Mouse (Mus musculus): ENCODE data around the gene Gm973. TPM values are rescaled to one million over a fixed set of nuclear protein-coding genes. Genes with fewer than 3 reads are reported as not detected.

Gm973 gene
- 0.41 TPM in 1 of 2 replicates, not detected in the other for polyA plus RNA-seq (2014; fragmentation: Nextera tagmentation; extraction: Ambion mirVana)

DNA sequence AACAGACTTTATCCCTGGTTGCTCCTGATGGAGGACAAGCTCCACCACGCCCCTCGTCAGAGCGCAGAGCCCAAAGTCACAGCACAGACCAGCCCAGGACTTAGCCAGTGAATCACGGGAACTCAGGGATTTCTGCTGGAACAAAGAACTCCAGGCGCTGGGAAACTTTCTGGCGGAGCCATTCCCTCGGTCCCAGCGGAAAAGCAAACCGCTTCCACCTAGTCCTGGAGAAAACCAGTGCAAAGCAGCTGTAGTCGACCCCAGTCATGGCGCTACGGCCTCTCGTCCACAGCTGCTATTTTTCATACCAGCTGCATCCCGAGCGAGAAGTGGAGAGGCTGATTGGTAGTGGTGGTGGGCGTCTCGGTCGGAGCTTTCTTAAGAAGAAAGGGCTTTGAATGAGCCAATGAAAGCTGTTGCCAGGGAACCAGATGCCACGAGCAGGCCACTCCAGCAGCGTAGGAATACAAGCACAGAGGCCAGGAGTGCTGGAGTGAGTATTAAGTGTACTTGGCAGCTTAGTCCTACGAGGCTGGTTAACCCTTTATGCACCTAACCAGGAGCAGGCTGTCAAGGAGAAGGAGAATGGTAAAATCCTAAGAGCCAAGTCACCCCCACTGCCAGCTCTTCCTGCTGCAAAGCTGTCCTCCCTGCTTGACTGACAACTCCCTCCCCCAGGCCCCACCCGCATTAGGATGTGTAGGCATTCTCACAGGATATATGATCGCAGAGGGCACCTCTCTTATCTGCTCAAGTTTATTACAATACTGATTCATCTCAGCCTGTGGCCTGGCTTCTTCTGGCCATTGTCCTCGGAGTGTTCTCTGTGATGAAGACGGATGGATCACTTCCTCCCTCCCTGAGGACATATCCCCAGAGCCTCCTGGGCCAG, at the start of gene Gm973:
Gene Gm973, plus strand, starts transcription at position 239 of the 892 bp plus-strand sequence.
- Histone ChIP-seq H3K27ac (ENCODE audit: low read depth) (peak within 1 kb of the TSS; percentile 93), H3K4me1 (ENCODE audit: insufficient read depth) (peaks cover 18% of the 10 kb centered on the region), H3K9ac (peak within 1 kb of the TSS; percentile 52), H3K9me3 (ENCODE audit: low read depth, low read length) (no peaks in the 10 kb centered on the region), H3K4me2 (peak within 1 kb of the TSS; percentile 60), H3K36me3 (ENCODE audit: insufficient read depth) (no peaks in the 10 kb centered on the region), H3K4me3 (ENCODE audit: low read depth, low read length) (peak within 1 kb of the TSS; percentile 33), H3K27me3 (ENCODE audit: insufficient read depth, low read length) (no peaks in the 10 kb centered on the region)
- ATAC-seq (ENCODE audit: insufficient read depth) = peak; percentile 95
- no peak for TF ChIP-seq CTCF (IDR thresholded peaks at IDR 0.05; ENCODE audit: low read depth)
- DNase-seq = peak; percentile 91
- 3% methylated on average over 25 of the region's 25 CpGs for WGBS

DNA sequence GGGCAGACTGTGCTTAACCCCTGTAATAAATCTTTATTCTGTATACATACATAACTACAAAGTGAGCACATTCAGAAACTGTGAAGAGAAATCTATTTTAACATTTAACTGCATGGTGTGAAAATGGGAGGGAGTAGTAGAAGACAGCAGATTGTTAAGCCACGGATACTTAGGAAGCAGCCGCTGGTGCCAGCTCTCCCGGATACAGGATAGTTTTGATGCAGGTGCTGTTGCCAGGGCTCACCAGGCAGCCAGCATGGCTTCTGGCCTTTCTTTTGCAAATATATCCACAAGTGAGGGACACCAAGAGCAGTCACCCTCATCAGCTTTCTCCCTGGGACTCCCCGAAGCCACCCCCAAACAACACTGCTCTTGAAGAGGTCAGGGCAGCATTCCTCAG, 46.9 kb upstream of the Gm973 start:
- no peak for TF ChIP-seq CTCF (IDR thresholded peaks at IDR 0.05; ENCODE audit: low read depth)
- Histone ChIP-seq H3K27me3 (ENCODE audit: insufficient read depth, low read length) (no peaks in the 10 kb centered on the region), H3K36me3 (ENCODE audit: insufficient read depth) (no peaks in the 10 kb centered on the region), H3K27ac (ENCODE audit: low read depth) (no peak overlapping the region), H3K4me3 (ENCODE audit: low read depth, low read length) (no peak overlapping the region), H3K4me1 (ENCODE audit: insufficient read depth) (peaks cover 24% of the 10 kb centered on the region), H3K4me2 (no peak overlapping the region), H3K9ac (no peak overlapping the region), H3K9me3 (ENCODE audit: low read depth, low read length) (no peaks in the 10 kb centered on the region)
- ATAC-seq (ENCODE audit: insufficient read depth) (no peak), DNase-seq (no peak)
- WGBS = 38% methylated on average over 4 of the region's 4 CpGs

- Histone ChIP-seq H3K9ac (no peak overlapping the region), H3K4me2 (no peak overlapping the region), H3K27ac (ENCODE audit: low read depth) (peak overlapping the region; percentile 61), H3K9me3 (ENCODE audit: low read depth, low read length) (no peaks in the 10 kb centered on the region), H3K36me3 (ENCODE audit: insufficient read depth) (no peaks in the 10 kb centered on the region), H3K27me3 (ENCODE audit: insufficient read depth, low read length) (no peaks in the 10 kb centered on the region), H3K4me1 (ENCODE audit: insufficient read depth) (peaks cover 18% of the 10 kb centered on the region; the same call in 1 of the 2 replicates), H3K4me3 (ENCODE audit: low read depth, low read length) (no peak overlapping the region)
- ATAC-seq (ENCODE audit: insufficient read depth) = no peak
- TF ChIP-seq CTCF (IDR thresholded peaks at IDR 0.05; ENCODE audit: low read depth) = no peak
- peak; percentile 63 for DNase-seq
- 40% methylated on average over 4 of the region's 4 CpGs for WGBS
Observed at GRCm38 (mm10) chr1:59470766-59471165, 45.3 kb upstream of the Gm973 start.

DNA sequence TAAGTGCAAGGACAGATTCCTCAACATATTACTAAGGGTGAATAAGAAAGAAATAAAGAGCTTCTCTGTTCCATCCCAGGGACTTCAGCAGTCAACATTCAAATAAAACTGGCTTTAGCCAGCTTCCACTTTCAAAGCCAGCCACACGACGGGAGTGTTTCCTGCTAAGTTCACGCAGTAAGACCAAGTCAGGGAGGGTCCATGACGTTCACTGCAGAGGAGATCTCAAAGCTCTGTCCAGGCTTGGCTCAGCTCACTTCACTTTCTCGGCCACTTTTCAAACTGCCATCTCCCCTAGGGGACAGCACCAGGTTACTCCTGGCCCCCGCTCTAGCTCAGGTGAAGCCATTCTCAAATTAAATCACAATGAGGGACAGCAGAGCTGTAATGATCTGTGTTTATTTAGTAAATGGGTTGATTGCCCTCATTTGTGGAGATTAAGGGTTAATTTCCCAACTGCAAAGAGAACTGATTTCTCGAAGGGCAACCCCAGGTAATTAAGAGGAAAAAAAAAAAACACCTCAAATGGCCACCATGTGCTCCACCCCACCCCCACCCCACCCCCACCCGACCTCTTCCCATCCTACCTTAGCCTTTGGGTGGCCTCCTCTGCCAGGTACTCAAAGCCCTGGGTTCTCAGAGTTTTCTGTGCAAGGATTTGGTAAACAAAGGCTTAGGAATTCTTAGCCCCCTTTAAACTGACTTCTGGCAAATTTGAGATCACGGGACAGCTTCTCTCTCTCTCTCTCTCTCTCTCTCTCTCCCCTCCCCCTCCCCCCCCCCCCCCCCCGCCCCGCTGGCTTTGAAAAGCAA, 43.5 kb upstream of the Gm973 start:
- Histone ChIP-seq H3K36me3 (ENCODE audit: insufficient read depth) (no peaks in the 10 kb centered on the region), H3K4me2 (peak overlapping the region; percentile 27; the same call in 1 of the 2 replicates), H3K9ac (no peak overlapping the region), H3K27ac (ENCODE audit: low read depth) (peak overlapping the region; percentile 43; the same call in 1 of the 2 replicates), H3K9me3 (ENCODE audit: low read depth, low read length) (no peaks in the 10 kb centered on the region), H3K4me3 (ENCODE audit: low read depth, low read length) (no peak overlapping the region), H3K4me1 (ENCODE audit: insufficient read depth) (peaks cover 17% of the 10 kb centered on the region), H3K27me3 (ENCODE audit: insufficient read depth, low read length) (no peaks in the 10 kb centered on the region)
- 16% methylated on average over 10 of the region's 11 CpGs for WGBS
- DNase-seq (peak; percentile 65), ATAC-seq (ENCODE audit: insufficient read depth) (no peak)
- TF ChIP-seq CTCF (IDR thresholded peaks at IDR 0.05; ENCODE audit: low read depth) = no peak

DNA sequence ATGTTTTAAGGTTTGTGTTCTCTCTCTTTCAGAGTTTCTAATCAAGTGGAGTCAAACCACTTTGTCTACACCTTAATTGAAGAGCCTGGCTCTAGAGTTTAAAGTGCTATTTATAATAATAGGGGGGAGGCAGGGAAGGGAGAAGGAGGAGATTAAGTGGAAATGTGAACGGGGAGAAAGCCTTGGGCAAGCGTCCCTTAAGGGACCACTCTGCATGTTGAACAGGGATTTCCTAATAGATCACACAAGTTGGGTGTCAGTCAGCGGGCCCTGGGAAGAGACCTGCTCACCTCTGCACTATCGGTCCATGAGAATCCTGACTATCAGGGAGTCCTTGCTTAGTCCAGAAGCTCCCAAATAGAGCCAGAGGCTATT, 42.9 kb upstream of the Gm973 start:
- Histone ChIP-seq H3K4me3 (ENCODE audit: low read depth, low read length) (no peak overlapping the region), H3K27me3 (ENCODE audit: insufficient read depth, low read length) (no peaks in the 10 kb centered on the region), H3K4me2 (peak overlapping the region; percentile 1; the same call in 1 of the 2 replicates), H3K27ac (ENCODE audit: low read depth) (peak overlapping the region; percentile 37; the same call in 1 of the 2 replicates), H3K4me1 (ENCODE audit: insufficient read depth) (peaks cover 17% of the 10 kb centered on the region), H3K36me3 (ENCODE audit: insufficient read depth) (no peaks in the 10 kb centered on the region), H3K9ac (no peak overlapping the region), H3K9me3 (ENCODE audit: low read depth, low read length) (no peaks in the 10 kb centered on the region)
- no peak for DNase-seq
- WGBS = 15% methylated on average over 4 of the region's 4 CpGs
- no peak for ATAC-seq (ENCODE audit: insufficient read depth)
- no peak for TF ChIP-seq CTCF (IDR thresholded peaks at IDR 0.05; ENCODE audit: low read depth)

GRCm38 (mm10) chr1:59475618-59476017, 40.4 kb upstream of the Gm973 start:
- H3K27me3 ChIP-seq (ENCODE audit: insufficient read depth, low read length) = no peaks in the 10 kb centered on the region
- no peak overlapping the region for H3K4me3 ChIP-seq (ENCODE audit: low read depth, low read length)
- 15% methylated on average over 2 of the region's 2 CpGs for WGBS
- no peak overlapping the region for H3K27ac ChIP-seq (ENCODE audit: low read depth)
- no peaks in the 10 kb centered on the region for H3K9me3 ChIP-seq (ENCODE audit: low read depth, low read length)
- no peak overlapping the region for H3K4me2 ChIP-seq
- no peak for ATAC-seq (ENCODE audit: insufficient read depth)
- no peak overlapping the region for H3K9ac ChIP-seq
- DNase-seq = no peak
- H3K36me3 ChIP-seq (ENCODE audit: insufficient read depth) = no peaks in the 10 kb centered on the region
- TF ChIP-seq CTCF (IDR thresholded peaks at IDR 0.05; ENCODE audit: low read depth) = no peak
- H3K4me1 ChIP-seq (ENCODE audit: insufficient read depth) = peaks cover 15% of the 10 kb centered on the region

- TF ChIP-seq CTCF (IDR thresholded peaks at IDR 0.05; ENCODE audit: low read depth) = no peak
- Histone ChIP-seq H3K4me1 (ENCODE audit: insufficient read depth) (peaks cover 12% of the 10 kb centered on the region), H3K27ac (ENCODE audit: low read depth) (no peak overlapping the region), H3K27me3 (ENCODE audit: insufficient read depth, low read length) (no peaks in the 10 kb centered on the region), H3K9me3 (ENCODE audit: low read depth, low read length) (no peaks in the 10 kb centered on the region), H3K36me3 (ENCODE audit: insufficient read depth) (peaks cover 7% of the 10 kb centered on the region), H3K4me2 (no peak overlapping the region), H3K4me3 (ENCODE audit: low read depth, low read length) (no peak overlapping the region), H3K9ac (no peak overlapping the region)
- WGBS = 63% methylated on average over 3 of the region's 3 CpGs
- DNase-seq (no peak), ATAC-seq (ENCODE audit: insufficient read depth) (no peak)
Observed at GRCm38 (mm10) chr1:59478911-59479310, 37.2 kb upstream of the Gm973 start.
